Mouse (Mus musculus) adrenal gland, adult 18-20 months (tissue): Measurements from ENCODE around the gene Ifitm6. TPM values are rescaled to one million over a fixed set of nuclear protein-coding genes. Genes with fewer than 3 reads are reported as not detected.
"Not testable (repeated sequence)": the region's sequence is repeated elsewhere in the genome, so short reads cannot be mapped to it uniquely, and the experiment has no call there.

Experiments
- DNase-seq, 2 experiments: peaks; one replicate each; pipeline ENCODE4 v3.0.0; 2021 to 2022; ENCODE audit warnings: low spot score in 2 of 2
- total RNA-seq, 2 experiments: library from RNA; stranded (reverse); gene quantifications; 1 replicate in 1 of 2; 2 replicates in 1 of 2; pipeline ENCODE4 v1.2.3; 2021

The Ifitm6 gene
- total RNA-seq, 2 experiments from 2014 or later, result 0.64 to 0.66 TPM

GRCm38 (mm10) chr7:140973396-140974165 lies 44.1 kb downstream of the Ifitm6 start:
- no peak for DNase-seq

- no peak for DNase-seq
Measured at GRCm38 (mm10) chr7:140971479-140972171, 46.1 kb downstream of the Ifitm6 start.

- DNase-seq, result no peak
Measured at GRCm38 (mm10) chr7:140970931-140971330, 46.8 kb downstream of the Ifitm6 start.

- DNase-seq, result not testable (repeated sequence)
Measured at GRCm38 (mm10) chr7:140968710-140969109, 49.0 kb downstream of the Ifitm6 start.

GRCm38 (mm10) chr7:140967862-140968591 lies 49.7 kb downstream of the Ifitm6 start:
- no peak for DNase-seq

GRCm38 (mm10) chr7:140966921-140967320 lies 50.8 kb downstream of the Ifitm6 start, which contains the start of gene Ifitm1:
TSS of gene Ifitm1 (plus strand) at chr7:140967221.
- no peak for DNase-seq

Other genes starting within 250 kb of the Ifitm6 start
- gene Syce1, start 230.1 kb downstream of the Ifitm6 start, total RNA-seq, result under 1 TPM in 1 of 2 experiments, not detected in 1; 0.19 TPM
- 1 to 10 TPM; 2.0 to 2.8 TPM for gene Zfp941, start 195.7 kb downstream of the Ifitm6 start, total RNA-seq
- 1 to 10 TPM in 1 of 2 experiments, under 1 TPM in 1; 0.76 to 1.1 TPM for gene Urah, start 182.9 kb downstream of the Ifitm6 start, total RNA-seq
- gene Scgb1c1, start 172.4 kb downstream of the Ifitm6 start, total RNA-seq, result not detected
- under 1 TPM; 0.26 to 0.40 TPM for gene Odf3, start 170.1 kb downstream of the Ifitm6 start, total RNA-seq
- under 1 TPM; 0.36 to 0.61 TPM for gene Gm45785, start 161.6 kb downstream of the Ifitm6 start, total RNA-seq
- gene Ric8a, start 161.0 kb downstream of the Ifitm6 start, total RNA-seq, result 10 to 100 TPM; 49.5 to 65.5 TPM
- gene Bet1l, start 160.3 kb downstream of the Ifitm6 start, total RNA-seq, result 10 to 100 TPM; 37.8 to 42.8 TPM
- gene Psmd13, start 136.0 kb downstream of the Ifitm6 start, total RNA-seq, result 100 to 1,000 TPM; 100 to 116 TPM
- 10 to 100 TPM; 28.6 to 45.7 TPM for gene Sirt3, start 135.6 kb downstream of the Ifitm6 start, total RNA-seq
- gene Cox8b, start 117.5 kb downstream of the Ifitm6 start, total RNA-seq, result 1,000 to 10,000 TPM; 1,018 to 1,993 TPM
- 1 to 10 TPM in 1 of 2 experiments, under 1 TPM in 1; 0.96 to 1.5 TPM for gene Nlrp6, start 97.0 kb downstream of the Ifitm6 start, total RNA-seq
- 10 to 100 TPM; 30.4 to 32.3 TPM for gene Pgghg, start 76.5 kb downstream of the Ifitm6 start, total RNA-seq
- 1 to 10 TPM; 1.4 to 1.7 TPM for gene Ifitm5, start 67.6 kb downstream of the Ifitm6 start, total RNA-seq
- gene Gm45717, start 62.0 kb downstream of the Ifitm6 start, total RNA-seq, result 1 to 10 TPM in 1 of 2 experiments, not detected in 1; 1.2 TPM
- 100 to 1,000 TPM; 433 to 585 TPM for gene Ifitm2, start 61.9 kb downstream of the Ifitm6 start, total RNA-seq
- 1 to 10 TPM; 6.9 to 9.8 TPM for gene Ifitm1, start 50.7 kb downstream of the Ifitm6 start, total RNA-seq
- gene Ifitm3, start 7.2 kb downstream of the Ifitm6 start, total RNA-seq, result 100 to 1,000 TPM in 1 of 2 experiments, 10 to 100 TPM in 1; 94.2 to 155 TPM
- gene Gm17387, start 11.2 kb upstream of the Ifitm6 start, total RNA-seq, result not detected
- gene B4galnt4, start 43.2 kb upstream of the Ifitm6 start, total RNA-seq, result 1 to 10 TPM; 1.3 to 2.7 TPM
- 1 to 10 TPM; 1.8 to 3.3 TPM for gene Pkp3, start 60.3 kb upstream of the Ifitm6 start, total RNA-seq
- 1 to 10 TPM; 2.0 to 2.7 TPM for gene Sigirr, start 82.6 kb upstream of the Ifitm6 start, total RNA-seq
- gene Ano9, start 99.9 kb upstream of the Ifitm6 start, total RNA-seq, result under 1 TPM; 0.20 to 0.32 TPM
- 10 to 100 TPM; 39.2 to 40.4 TPM for gene Ptdss2, start 104.5 kb upstream of the Ifitm6 start, total RNA-seq
- gene Rnh1, start 154.9 kb upstream of the Ifitm6 start, total RNA-seq, result 100 to 1,000 TPM; 218 to 327 TPM
- 10 to 100 TPM; 87.8 to 99.7 TPM for gene Hras, start 176.1 kb upstream of the Ifitm6 start, total RNA-seq
- 1 to 10 TPM; 3.9 to 6.9 TPM for gene Lrrc56, start 176.2 kb upstream of the Ifitm6 start, total RNA-seq
- under 1 TPM; 0.13 to 0.33 TPM for gene Lmntd2, start 196.2 kb upstream of the Ifitm6 start, total RNA-seq
- gene Rassf7, start 197.9 kb upstream of the Ifitm6 start, total RNA-seq, result 1 to 10 TPM; 1.4 to 2.6 TPM
- gene Phrf1, start 210.9 kb upstream of the Ifitm6 start, total RNA-seq, result 10 to 100 TPM; 75.8 to 76.0 TPM
- gene Irf7, start 248.6 kb upstream of the Ifitm6 start, total RNA-seq, result 1 to 10 TPM; 7.9 to 8.4 TPM